Mouse (Mus musculus): ENCODE data around the gene Paqr6. TPM values are rescaled to one million over a fixed set of nuclear protein-coding genes. Genes with fewer than 3 reads are reported as not detected.
"Not testable (repeated sequence)": the region's sequence is repeated elsewhere in the genome, so short reads cannot be mapped to it uniquely, and the experiment has no call there.

The Paqr6 gene
- polyA plus RNA-seq, 1 experiment = 2.4 TPM

DNA sequence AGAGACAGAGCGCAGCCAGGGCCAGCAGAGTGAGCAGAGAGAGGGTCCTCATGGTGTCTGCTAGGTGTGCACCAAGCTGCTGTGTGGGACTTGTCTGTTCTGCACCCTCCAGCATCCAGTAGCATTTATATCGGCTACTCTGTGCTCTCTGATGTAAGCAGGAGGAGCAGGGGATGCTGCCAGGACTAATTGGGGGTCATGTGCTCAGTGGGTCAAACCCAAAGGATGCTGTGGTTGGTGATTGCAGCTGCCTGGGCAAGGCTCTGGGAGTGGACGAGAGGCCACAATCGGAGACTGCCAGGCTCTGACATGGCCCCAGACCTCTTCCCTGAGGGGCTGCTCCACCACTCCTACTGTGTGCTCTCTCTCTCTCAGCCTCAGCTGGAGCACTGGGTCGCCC is 14.2 kb downstream of the Paqr6 start, which contains the start of gene Bglap2:
Gene Bglap2, minus strand, starts transcription at position 101 of the 400 bp plus-strand sequence.
- DNase-seq (ENCODE audit: low read depth) = not testable (repeated sequence)

DNA sequence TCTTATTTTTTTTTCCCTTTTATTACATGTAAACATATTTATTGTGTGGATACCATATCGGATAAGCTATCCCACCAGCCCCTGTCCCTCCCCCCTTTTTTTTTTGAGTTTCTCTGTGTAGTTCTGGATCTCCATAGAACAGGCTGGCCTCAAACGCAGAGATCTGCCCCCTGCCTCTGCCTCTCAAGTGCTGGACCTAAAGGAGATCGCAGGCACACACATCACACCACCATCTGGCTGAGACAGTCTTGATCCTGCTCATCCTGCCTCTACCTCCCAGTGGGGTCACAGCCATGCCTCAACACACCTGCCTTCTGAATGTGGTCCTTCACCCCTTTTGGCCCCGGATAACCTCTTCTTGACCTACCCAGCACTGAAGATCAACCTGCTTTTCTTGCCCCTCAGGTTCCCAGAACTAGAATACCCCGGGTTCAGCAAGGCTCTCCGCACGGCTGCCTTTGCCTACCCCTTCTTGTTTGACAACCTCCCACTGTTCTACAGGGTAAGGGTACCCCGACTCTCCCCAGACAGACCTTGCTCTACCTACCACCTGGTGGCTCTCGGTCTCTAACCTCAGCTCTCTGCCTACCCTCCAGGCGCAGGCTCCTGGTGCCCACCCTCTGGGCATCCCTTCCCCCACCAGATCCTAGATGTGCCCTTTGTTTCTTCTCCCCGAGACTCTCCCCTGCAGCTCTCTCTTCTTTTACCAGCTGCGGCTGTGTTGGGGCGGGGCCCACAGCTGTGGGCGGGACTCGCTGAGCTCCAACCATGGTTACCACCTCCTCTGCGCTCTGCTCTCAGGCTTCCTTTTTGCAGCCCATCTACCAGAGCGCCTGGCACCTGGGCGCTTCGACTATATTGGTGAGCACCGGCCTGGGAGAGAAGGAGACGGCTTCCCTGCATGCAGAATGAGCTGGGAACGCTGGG is 17.3 kb downstream of the Paqr6 start:
- peak; percentile 85 for DNase-seq (ENCODE audit: low read depth)

DNA sequence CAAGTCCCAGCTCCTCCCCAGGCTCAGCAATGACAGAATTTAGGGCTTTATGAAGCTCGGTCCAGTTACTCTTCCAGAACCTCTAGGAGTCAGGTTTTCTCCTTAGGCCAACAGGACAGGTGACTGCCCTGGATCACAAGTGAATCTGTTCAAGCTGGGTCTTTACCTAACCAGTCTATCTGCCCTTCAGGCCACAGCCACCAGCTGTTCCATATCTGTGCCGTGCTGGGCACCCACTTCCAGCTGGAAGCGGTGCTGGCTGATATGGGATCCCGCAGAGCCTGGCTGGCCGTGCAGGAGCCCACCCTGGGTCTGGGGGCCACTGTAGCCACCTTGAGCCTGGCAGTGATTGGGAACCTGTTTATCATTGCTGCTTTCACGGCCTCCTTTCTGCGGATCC is 18.0 kb downstream of the Paqr6 start:
- DNase-seq (ENCODE audit: low read depth) = not testable (repeated sequence)

DNA sequence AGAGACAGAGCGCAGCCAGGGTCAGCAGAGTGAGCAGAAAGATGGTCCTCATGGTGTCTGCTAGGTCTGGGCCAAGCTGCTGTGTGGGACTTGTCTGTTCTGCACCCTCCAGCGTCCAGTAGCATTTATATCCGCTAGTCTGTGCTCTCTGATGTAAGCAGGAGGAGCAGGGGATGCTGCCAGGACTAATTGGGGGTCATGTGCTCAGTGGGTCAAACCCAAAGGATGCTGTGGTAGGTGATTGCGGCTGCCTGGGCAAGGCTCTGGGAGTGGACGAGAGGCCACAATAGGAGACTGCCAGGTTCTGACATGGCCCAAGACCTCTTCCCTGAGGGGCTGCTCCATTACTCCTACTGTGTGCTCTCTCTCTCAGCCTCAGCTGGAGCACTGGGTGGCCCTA is 20.0 kb downstream of the Paqr6 start, which contains the start of gene Bglap:
Gene Bglap, minus strand, starts transcription at position 101 of the 400 bp plus-strand sequence.
- TF ChIP-seq POLR2A (IDR thresholded peaks at IDR 0.05; ENCODE audit: borderline replicate concordance, extremely low read depth, insufficient read depth, insufficient read length, poor library complexity, severe bottlenecking) = no peak
- no peak for TF ChIP-seq CTCF (IDR thresholded peaks at IDR 0.05; ENCODE audit: borderline replicate concordance, extremely low read depth, insufficient read depth, insufficient read length)
- no peak for DNase-seq (ENCODE audit: low read depth)

DNA sequence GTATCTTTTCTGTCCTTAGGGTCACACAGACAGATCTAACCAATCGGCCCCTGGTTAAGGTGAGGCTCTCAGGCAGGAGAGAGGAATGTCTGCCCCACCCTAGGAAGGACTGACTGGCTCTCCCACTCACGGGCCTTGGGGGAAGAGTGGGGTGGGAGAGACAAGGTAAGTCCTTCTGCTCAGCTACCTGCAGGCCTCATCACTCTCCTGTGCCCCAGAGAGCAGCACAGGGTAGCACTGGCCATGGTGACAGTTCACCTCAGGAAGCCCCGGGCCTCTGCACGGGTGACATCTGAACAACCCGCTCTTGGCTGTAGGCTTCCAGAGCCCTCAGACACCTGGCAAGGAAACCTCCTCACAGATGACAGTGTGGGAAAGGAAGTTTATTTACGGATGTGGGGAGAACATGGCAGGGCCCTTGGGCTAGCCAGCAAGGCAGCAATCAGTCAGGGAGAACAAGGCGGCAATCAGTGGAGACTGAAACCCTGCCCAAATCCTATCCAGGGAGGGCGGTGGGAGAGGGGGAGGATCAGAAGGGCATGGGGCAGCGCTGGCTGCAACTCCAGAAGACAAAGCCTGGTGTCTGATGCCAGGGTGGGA is 29.5 kb downstream of the Paqr6 start:
- TF ChIP-seq CTCF (IDR thresholded peaks at IDR 0.05; ENCODE audit: borderline replicate concordance, extremely low read depth, insufficient read depth, insufficient read length) = no peak
- TF ChIP-seq POLR2A (IDR thresholded peaks at IDR 0.05; ENCODE audit: borderline replicate concordance, extremely low read depth, insufficient read depth, insufficient read length, poor library complexity, severe bottlenecking) = no peak
- no peak for DNase-seq (ENCODE audit: low read depth)

DNA sequence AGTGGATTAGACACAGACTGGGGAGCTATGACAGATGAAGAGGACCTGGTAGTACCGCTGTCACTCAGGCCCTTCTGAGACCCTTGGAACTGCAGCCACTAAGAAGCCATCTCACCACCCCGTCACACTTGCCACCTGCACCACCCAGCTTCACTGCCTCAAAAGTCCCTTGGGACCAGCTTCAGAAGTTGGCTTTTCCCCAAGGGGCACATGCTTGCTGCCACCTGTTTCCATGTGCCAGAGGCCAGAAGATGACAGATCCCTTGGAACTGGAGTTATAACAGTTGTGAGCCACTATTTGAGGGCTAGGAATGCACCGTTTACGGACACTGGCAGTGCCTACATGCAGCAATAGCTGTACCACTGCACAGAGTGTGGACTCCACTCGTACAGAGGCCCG is 30.9 kb downstream of the Paqr6 start:
- DNase-seq (ENCODE audit: low read depth) = no peak
- TF ChIP-seq CTCF (IDR thresholded peaks at IDR 0.05; ENCODE audit: borderline replicate concordance, extremely low read depth, insufficient read depth, insufficient read length) (no peak), POLR2A (IDR thresholded peaks at IDR 0.05; ENCODE audit: borderline replicate concordance, extremely low read depth, insufficient read depth, insufficient read length, poor library complexity, severe bottlenecking) (no peak)

DNA sequence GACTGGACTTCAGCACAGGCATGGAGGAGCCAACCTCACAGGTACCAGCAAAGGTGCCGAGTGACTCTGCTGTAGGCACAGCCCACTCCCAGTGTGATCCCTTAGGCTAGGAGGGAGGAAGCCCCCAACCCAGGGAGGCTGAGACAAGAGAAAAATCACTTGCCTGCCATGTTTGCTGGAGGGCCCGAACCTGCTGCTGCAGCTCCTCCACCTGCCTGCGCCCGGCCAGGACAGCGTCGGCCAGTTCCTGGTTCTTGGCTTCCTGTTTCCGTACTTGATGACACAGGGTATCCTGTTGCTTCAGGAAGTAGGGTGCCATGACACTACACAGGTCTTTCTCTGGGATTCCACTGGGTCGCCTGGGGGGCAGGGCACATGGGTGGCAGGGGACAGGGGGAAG is 31.4 kb downstream of the Paqr6 start:
- no peak for DNase-seq (ENCODE audit: low read depth)
- TF ChIP-seq CTCF (IDR thresholded peaks at IDR 0.05; ENCODE audit: borderline replicate concordance, extremely low read depth, insufficient read depth, insufficient read length) (no peak), POLR2A (IDR thresholded peaks at IDR 0.05; ENCODE audit: borderline replicate concordance, extremely low read depth, insufficient read depth, insufficient read length, poor library complexity, severe bottlenecking) (no peak)

DNA sequence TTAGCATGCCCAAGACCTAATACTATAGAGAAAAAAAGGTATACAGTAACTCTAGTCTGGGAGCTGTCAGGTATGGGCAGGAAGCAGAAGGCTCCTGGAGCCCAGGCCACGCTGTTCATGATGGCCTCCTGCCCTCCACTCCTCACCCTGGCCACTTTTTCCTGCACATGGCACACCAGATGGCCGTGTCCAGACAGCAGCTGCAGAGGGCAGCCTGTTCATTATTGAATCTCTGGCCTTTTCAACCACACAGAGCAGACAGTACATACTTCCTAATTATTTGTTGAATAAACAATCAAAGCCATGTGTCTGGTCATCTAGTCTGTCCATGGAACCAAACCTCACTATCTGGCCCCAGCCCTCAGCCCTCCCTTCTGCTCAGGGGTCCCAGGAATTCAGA is 34.3 kb downstream of the Paqr6 start:
- DNase-seq (ENCODE audit: low read depth) = no peak
- TF ChIP-seq POLR2A (IDR thresholded peaks at IDR 0.05; ENCODE audit: borderline replicate concordance, extremely low read depth, insufficient read depth, insufficient read length, poor library complexity, severe bottlenecking) = no peak

DNA sequence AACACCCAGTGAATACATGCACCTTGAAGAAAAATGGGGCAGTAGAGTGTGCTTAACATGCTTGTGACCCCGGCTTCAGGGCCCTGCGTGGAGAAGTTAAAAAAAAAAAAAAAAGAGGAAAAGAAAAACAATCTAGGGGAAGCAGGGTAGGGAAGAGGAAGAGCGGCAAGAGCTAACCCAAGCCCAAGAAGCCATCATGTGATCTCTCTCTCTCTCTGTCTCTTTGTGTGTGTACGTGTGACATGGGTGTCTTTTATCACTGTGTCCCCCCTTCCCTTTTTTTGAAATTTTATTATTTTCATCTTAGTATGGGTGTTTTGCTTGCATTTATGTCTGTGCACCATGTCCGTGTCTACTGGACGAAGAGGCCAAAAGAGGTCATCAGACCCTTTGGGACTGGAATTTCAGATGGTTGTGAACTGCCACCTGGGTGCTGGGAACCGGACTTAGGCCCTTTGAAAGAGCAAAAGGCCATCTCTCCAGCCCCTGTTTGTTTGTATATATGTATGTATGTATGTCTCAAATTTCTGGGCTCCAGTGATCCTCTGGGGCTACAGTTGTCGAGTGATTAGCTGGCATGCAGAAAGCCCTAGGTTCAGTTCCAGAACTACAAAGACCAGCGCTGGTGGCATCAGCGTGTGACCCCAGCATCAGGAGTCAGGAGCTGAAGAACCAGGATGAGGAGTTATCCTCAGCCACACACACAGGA is 39.3 kb downstream of the Paqr6 start:
- TF ChIP-seq CTCF (IDR thresholded peaks at IDR 0.05; ENCODE audit: borderline replicate concordance, extremely low read depth, insufficient read depth, insufficient read length) = no peak
- no peak for TF ChIP-seq POLR2A (IDR thresholded peaks at IDR 0.05; ENCODE audit: borderline replicate concordance, extremely low read depth, insufficient read depth, insufficient read length, poor library complexity, severe bottlenecking)
- no peak for DNase-seq (ENCODE audit: low read depth)

DNA sequence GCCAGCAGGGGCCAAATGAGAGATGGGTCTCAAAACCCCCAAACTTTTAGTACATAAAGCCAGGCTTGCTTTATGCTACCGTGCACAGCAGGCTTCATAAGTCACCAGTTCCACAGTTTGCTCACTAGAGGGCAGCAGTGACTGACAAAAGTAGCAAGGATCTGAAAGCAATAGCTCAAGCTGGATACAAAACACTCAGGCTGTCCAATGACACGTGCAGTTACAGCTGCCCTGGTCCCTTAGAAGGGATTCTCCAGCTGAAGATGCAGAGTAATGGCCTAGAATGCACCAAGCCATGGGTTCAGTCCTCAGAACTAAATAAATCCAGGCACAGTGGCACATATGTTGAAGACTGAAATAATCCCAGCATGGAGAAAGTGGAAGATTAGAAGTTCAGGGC is 42.7 kb downstream of the Paqr6 start:
- peak; percentile 95 for DNase-seq (ENCODE audit: low read depth)
- TF ChIP-seq CTCF (IDR thresholded peaks at IDR 0.05; ENCODE audit: borderline replicate concordance, extremely low read depth, insufficient read depth, insufficient read length) (peak; percentile 86; the same call in 1 of the 2 replicates), POLR2A (IDR thresholded peaks at IDR 0.05; ENCODE audit: borderline replicate concordance, extremely low read depth, insufficient read depth, insufficient read length, poor library complexity, severe bottlenecking) (no peak)

DNA sequence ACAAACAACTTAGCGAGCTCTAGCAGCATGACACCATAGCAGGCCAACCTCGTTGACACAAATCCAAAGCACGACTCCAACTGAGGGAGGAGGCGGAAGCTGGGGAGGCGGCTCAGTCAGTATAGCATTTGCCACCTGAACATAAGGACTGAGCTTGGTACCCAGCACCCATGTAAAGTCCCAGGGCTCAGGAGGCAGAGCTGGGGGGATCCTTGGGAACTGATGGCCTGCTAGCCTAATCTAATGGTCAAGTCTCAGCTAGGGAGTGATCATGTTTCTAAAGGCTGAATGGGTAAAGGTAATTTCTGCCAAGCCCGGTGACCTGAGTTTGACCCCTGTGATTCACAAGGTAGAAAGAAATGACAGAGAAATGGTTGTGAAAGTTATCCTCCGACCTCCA is 43.1 kb downstream of the Paqr6 start:
- no peak for TF ChIP-seq POLR2A (IDR thresholded peaks at IDR 0.05; ENCODE audit: borderline replicate concordance, extremely low read depth, insufficient read depth, insufficient read length, poor library complexity, severe bottlenecking)
- no peak for TF ChIP-seq CTCF (IDR thresholded peaks at IDR 0.05; ENCODE audit: borderline replicate concordance, extremely low read depth, insufficient read depth, insufficient read length)
- DNase-seq (ENCODE audit: low read depth) = no peak

DNA sequence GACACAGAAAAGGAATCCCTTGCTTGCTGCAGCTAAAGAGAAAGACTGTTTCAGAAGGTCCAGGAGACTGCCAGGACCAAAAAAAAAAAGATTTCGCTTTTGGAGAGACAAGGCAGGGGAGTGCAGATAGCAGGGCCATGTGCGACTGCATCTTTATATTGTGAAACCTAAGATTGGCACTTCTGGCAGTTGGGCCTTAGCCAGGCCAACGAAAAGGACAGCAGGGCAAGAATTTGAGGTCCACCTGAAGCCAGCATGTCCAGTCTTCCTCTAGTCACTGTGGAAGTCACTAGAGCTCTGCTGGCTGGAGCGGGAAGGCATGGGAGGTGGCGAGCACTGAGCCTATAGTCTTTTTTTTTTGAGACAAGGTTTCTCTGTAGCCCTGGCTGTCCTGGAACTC is 44.6 kb downstream of the Paqr6 start:
- TF ChIP-seq POLR2A (IDR thresholded peaks at IDR 0.05; ENCODE audit: borderline replicate concordance, extremely low read depth, insufficient read depth, insufficient read length, poor library complexity, severe bottlenecking) (no peak), CTCF (IDR thresholded peaks at IDR 0.05; ENCODE audit: borderline replicate concordance, extremely low read depth, insufficient read depth, insufficient read length) (no peak)

More for the DNA sequence above, 44.6 kb downstream of the Paqr6 start:
- DNase-seq (ENCODE audit: low read depth) = no peak

All from brain, embryonic 14.5 days (tissue).